Mouse (Mus musculus) midbrain, embryonic 16.5 days (tissue): ENCODE measurements at regions not wholly inside any gene's neighbourhood (a gene's known extent, or its start where the extent isn't known, plus 50 kb on each side); places are given as distances from the start of the nearest gene placed in this dataset.

ENCODE experiments used
- ATAC-seq: fragments of 200-750 bp; cut with Nextera tagmentation; 2 replicates; pipeline ENCODE4 v1.8.0; 2017; ENCODE audit warnings: moderate TSS enrichment
- H3K27ac ChIP-seq: fragments of 300-500 bp; sonication (generic); 2 replicates; pipeline ENCODE4 v1.5.1; 2014; ENCODE audit warnings: mild to moderate bottlenecking, low read length, mixed read lengths
- H3K27me3 ChIP-seq: fragments of 300-500 bp; sonication (generic); 2 replicates; pipeline ENCODE4 v1.6.1; 2014; ENCODE audit warnings: low read depth, low read length, mixed read lengths; ENCODE audit not compliant: control insufficient read depth, insufficient read depth
- H3K36me3 ChIP-seq: fragments of 300-500 bp; sonication (generic); 2 replicates; pipeline ENCODE4 v1.6.1; 2014; ENCODE audit warnings: mild to moderate bottlenecking, low read length, moderate library complexity, mixed read lengths; ENCODE audit not compliant: control insufficient read depth, insufficient read depth
- H3K4me1 ChIP-seq: fragments of 300-500 bp; sonication (generic); 2 replicates; pipeline ENCODE4 v1.6.1; 2014; ENCODE audit warnings: mild to moderate bottlenecking, low read length, mixed read lengths; ENCODE audit not compliant: control insufficient read depth, insufficient read depth
- H3K4me2 ChIP-seq: fragments of 300-500 bp; sonication (generic); 2 replicates; pipeline ENCODE4 v1.6.1; 2014; ENCODE audit warnings: mild to moderate bottlenecking, low read length, mixed read lengths
- H3K4me3 ChIP-seq: fragments of 300-500 bp; sonication (generic); 2 replicates; pipeline ENCODE4 v1.5.1; 2014; ENCODE audit warnings: low read depth, mild to moderate bottlenecking, low read length, moderate library complexity, mixed read lengths
- H3K9ac ChIP-seq: fragments of 300-500 bp; sonication (generic); 2 replicates; pipeline ENCODE4 v1.6.1; 2014; ENCODE audit warnings: low read depth, low read length, mixed read lengths
- H3K9me3 ChIP-seq: fragments of 300-500 bp; sonication (generic); replicated peaks from 2 replicates; pipeline ENCODE4 v1.6.1; 2014; ENCODE audit warnings: mild to moderate bottlenecking, low read length, mixed read lengths; ENCODE audit not compliant: control insufficient read depth, poor library complexity, severe bottlenecking
- WGBS: fragments of 180-500 bp; shearing (Covaris S2); extraction: QIAGEN DNeasy Blood & Tissue Kit; methylation state at CpG from one replicate; pipeline ENCODE4 v1.1.7; 2014; 5-methylcytosine and 5-hydroxymethylcytosine counted together

- ATAC-seq = no peak
Measured at GRCm38 (mm10) chr15:40019226-40019625, 114.9 kb upstream of the 9330182O14Rik start.

GRCm38 (mm10) chr15:40020097-40020496 lies 114.1 kb upstream of the 9330182O14Rik start:
- no peak for ATAC-seq
- Histone ChIP-seq H3K4me1 (peaks cover 7% of the 10 kb centered on the region; the same call in 1 of the 2 replicates), H3K27me3 (no peaks in the 10 kb centered on the region; the same call in 1 of the 2 replicates), H3K4me3 (no peak overlapping the region), H3K4me2 (no peak overlapping the region), H3K9me3 (no peaks in the 10 kb centered on the region), H3K27ac (no peak overlapping the region), H3K9ac (no peak overlapping the region), H3K36me3 (no peaks in the 10 kb centered on the region)

More at GRCm38 (mm10) chr15:40019226-40019625, 114.9 kb upstream of the 9330182O14Rik start:
- Histone ChIP-seq H3K4me1 (peaks cover 7% of the 10 kb centered on the region; the same call in 1 of the 2 replicates), H3K27me3 (no peaks in the 10 kb centered on the region; the same call in 1 of the 2 replicates), H3K36me3 (no peaks in the 10 kb centered on the region), H3K27ac (no peak overlapping the region), H3K4me2 (no peak overlapping the region), H3K4me3 (no peak overlapping the region), H3K9ac (no peak overlapping the region), H3K9me3 (no peaks in the 10 kb centered on the region)
- 92% methylated on average over 8 of the region's 8 CpGs for WGBS

- no peak for ATAC-seq
- Histone ChIP-seq H3K4me1 (peaks cover 7% of the 10 kb centered on the region; the same call in 1 of the 2 replicates), H3K9me3 (no peaks in the 10 kb centered on the region), H3K36me3 (no peaks in the 10 kb centered on the region), H3K9ac (no peak overlapping the region), H3K4me3 (no peak overlapping the region), H3K4me2 (no peak overlapping the region), H3K27me3 (no peaks in the 10 kb centered on the region; the same call in 1 of the 2 replicates), H3K27ac (no peak overlapping the region)
- 95% methylated on average over 3 of the region's 3 CpGs for WGBS
Measured at GRCm38 (mm10) chr15:40020646-40021045, 113.5 kb upstream of the 9330182O14Rik start.

- WGBS = 94% methylated on average over 3 of the region's 3 CpGs
- no peak overlapping the region for H3K4me2 ChIP-seq
- no peak overlapping the region for H3K27ac ChIP-seq
- H3K9me3 ChIP-seq = no peaks in the 10 kb centered on the region
- no peak overlapping the region for H3K9ac ChIP-seq
- no peaks in the 10 kb centered on the region for H3K36me3 ChIP-seq
- no peak overlapping the region for H3K4me3 ChIP-seq
- H3K4me1 ChIP-seq = peaks cover 1% of the 10 kb centered on the region; the same call in 1 of the 2 replicates
- H3K27me3 ChIP-seq = no peaks in the 10 kb centered on the region
- ATAC-seq = no peak
Measured at GRCm38 (mm10) chr15:40023195-40023594, 111.0 kb upstream of the 9330182O14Rik start.

GRCm38 (mm10) chr15:40032088-40032487 lies 102.1 kb upstream of the 9330182O14Rik start:
- no peaks in the 10 kb centered on the region for H3K4me1 ChIP-seq
- no peaks in the 10 kb centered on the region for H3K27me3 ChIP-seq
- no peak overlapping the region for H3K9ac ChIP-seq
- no peaks in the 10 kb centered on the region for H3K36me3 ChIP-seq
- H3K27ac ChIP-seq = no peak overlapping the region
- H3K9me3 ChIP-seq = no peaks in the 10 kb centered on the region
- no peak for ATAC-seq
- H3K4me2 ChIP-seq = no peak overlapping the region
- no peak overlapping the region for H3K4me3 ChIP-seq

- H3K27me3 ChIP-seq = no peaks in the 10 kb centered on the region
- no peak overlapping the region for H3K4me3 ChIP-seq
- no peak overlapping the region for H3K9ac ChIP-seq
- ATAC-seq = no peak
- no peaks in the 10 kb centered on the region for H3K9me3 ChIP-seq
- H3K27ac ChIP-seq = no peak overlapping the region
- H3K4me2 ChIP-seq = no peak overlapping the region
- WGBS = 89% methylated on average over 1 of the region's 1 CpGs
- H3K36me3 ChIP-seq = no peaks in the 10 kb centered on the region
- H3K4me1 ChIP-seq = no peaks in the 10 kb centered on the region
Measured at GRCm38 (mm10) chr15:40036181-40036580, 98.0 kb upstream of the 9330182O14Rik start.

GRCm38 (mm10) chr15:40037266-40037665 lies 96.9 kb upstream of the 9330182O14Rik start:
- Histone ChIP-seq H3K27me3 (no peaks in the 10 kb centered on the region), H3K9ac (no peak overlapping the region), H3K27ac (no peak overlapping the region), H3K36me3 (no peaks in the 10 kb centered on the region), H3K4me1 (no peaks in the 10 kb centered on the region), H3K4me3 (no peak overlapping the region), H3K4me2 (no peak overlapping the region), H3K9me3 (no peaks in the 10 kb centered on the region)
- ATAC-seq = no peak
- WGBS = 74% methylated on average over 7 of the region's 7 CpGs

- H3K27me3 ChIP-seq = no peaks in the 10 kb centered on the region
- ATAC-seq = no peak
- 62% methylated on average over 5 of the region's 5 CpGs for WGBS
- H3K9me3 ChIP-seq = no peaks in the 10 kb centered on the region
- H3K4me1 ChIP-seq = no peaks in the 10 kb centered on the region
- H3K4me2 ChIP-seq = no peak overlapping the region
- no peak overlapping the region for H3K4me3 ChIP-seq
- H3K36me3 ChIP-seq = no peaks in the 10 kb centered on the region
- H3K9ac ChIP-seq = no peak overlapping the region
- no peak overlapping the region for H3K27ac ChIP-seq
Measured at GRCm38 (mm10) chr15:40046219-40046618, 87.9 kb upstream of the 9330182O14Rik start.

GRCm38 (mm10) chr15:40047100-40047499 lies 87.1 kb upstream of the 9330182O14Rik start:
- H3K27ac ChIP-seq = no peak overlapping the region
- 79% methylated on average over 1 of the region's 1 CpGs for WGBS
- no peaks in the 10 kb centered on the region for H3K4me1 ChIP-seq
- no peak overlapping the region for H3K4me2 ChIP-seq
- H3K9me3 ChIP-seq = no peaks in the 10 kb centered on the region
- no peaks in the 10 kb centered on the region for H3K36me3 ChIP-seq
- H3K27me3 ChIP-seq = no peaks in the 10 kb centered on the region
- no peak for ATAC-seq
- H3K4me3 ChIP-seq = no peak overlapping the region
- no peak overlapping the region for H3K9ac ChIP-seq
